Mouse (Mus musculus) heart, adult 18-20 months (tissue): ENCODE results near the gene Gpd1. TPM values are rescaled to one million over a fixed set of nuclear protein-coding genes. Genes with fewer than 3 reads are reported as not detected.

Experiments
- DNase-seq, 2 experiments: peaks; one replicate each; pipeline ENCODE4 v3.0.0; 2021 to 2022; ENCODE audit warnings: mixed read lengths in 1 of 2
- long read RNA-seq, 2 experiments: library from polyadenylated mRNA; stranded (forward); transcript quantifications; one replicate each; pipeline ENCODE4 v2.0.0; 2021
- total RNA-seq, 2 experiments: library from RNA; stranded (reverse); gene quantifications; 2 replicates each; pipeline ENCODE4 v1.2.3; 2021

Gene Gpd1
- total RNA-seq = 100 to 1,000 TPM in 1 of 2 experiments, 10 to 100 TPM in 1; 53.9 to 160 TPM
- long read RNA-seq, experiment 1, transcript Gpd1-201 (8 exons, 2,861 nt) = major isoform, 19 of 36 reads
- long read RNA-seq, experiment 1, partial matches to known transcripts = 15 of 36 reads
- long read RNA-seq, experiment 1, other reads (novel, unspliced or antisense) = 2 of 36 reads
- long read RNA-seq, experiment 2, transcript Gpd1-201 (8 exons, 2,861 nt) = major isoform, 26 of 59 reads
- long read RNA-seq, experiment 2, partial matches to known transcripts = 4 of 59 reads
- long read RNA-seq, experiment 2, other reads (novel, unspliced or antisense) = 29 of 59 reads

DNA sequence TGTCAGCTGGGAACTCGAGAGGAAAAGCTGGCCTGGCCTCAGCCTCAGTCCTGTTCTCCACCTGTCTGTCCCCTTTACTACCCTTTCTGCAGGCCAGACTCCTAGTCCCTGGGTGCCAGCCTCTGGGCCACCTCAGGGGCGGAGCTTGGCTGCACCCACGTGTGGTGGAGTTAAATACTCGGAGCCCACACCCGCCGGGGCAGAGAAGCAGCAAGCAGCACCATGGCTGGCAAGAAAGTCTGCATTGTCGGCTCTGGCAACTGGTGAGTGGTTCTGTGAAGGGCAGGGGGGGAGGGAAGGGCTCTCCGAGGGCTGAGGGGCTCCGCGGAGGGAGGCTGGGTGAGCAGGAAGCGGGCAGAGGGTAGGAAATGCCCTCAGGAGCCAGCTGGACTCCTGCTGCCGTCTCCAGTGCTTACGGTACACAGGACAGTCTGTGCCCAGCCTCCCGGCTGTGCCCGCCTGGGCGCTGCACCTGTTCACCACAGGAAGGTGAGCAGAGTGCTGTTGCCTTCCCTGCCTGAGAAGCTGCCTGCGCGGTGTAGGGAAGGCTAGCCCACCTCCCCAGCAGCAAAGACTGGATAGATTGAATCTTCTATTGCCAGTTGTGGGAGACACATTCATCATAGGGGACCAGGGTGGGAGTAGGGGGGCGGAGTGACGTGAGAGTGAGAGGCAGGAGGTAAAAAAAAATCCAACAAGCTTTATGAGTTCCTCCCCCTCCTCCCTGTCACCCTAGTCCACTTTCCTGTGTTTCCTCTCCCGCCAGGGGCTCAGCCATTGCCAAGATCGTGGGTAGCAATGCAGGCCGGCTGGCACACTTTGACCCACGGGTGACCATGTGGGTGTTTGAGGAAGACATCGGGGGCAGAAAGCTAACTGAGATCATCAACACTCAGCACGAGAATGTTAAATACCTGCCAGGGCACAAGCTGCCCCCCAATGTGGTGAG lies at the start of gene Gpd1:
Gene Gpd1 (plus strand): TSS at position 130 of the 949 bp plus-strand sequence.
- DNase-seq = peak; percentile 67 to 74

GRCm38 (mm10) chr15:99667544-99667943 lies 49.8 kb upstream of the Gpd1 start:
- no peak for DNase-seq

DNA sequence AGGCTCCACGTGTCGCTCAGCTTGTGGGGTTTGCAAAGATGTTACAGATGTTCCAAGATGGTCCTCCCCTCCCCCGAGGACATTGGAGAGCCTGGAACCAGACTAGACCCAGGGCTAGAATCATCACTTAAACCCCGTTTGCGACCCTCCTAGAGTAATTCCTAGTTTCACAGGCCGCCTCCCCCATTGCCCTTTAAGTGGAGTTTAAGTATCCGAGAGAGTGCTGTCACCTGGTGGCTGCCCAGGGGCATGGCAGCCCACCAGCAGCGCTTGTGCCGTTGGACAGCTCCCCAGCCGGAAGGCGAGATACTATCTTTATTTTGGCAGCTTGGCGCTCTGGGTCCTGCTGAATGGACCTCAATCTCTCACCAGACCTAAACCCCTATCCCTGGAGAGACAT lies 48.4 kb upstream of the Gpd1 start:
- peak; percentile 67 to 82 for DNase-seq

- DNase-seq = no peak
Observed at GRCm38 (mm10) chr15:99669392-99669791, 47.9 kb upstream of the Gpd1 start.

DNA sequence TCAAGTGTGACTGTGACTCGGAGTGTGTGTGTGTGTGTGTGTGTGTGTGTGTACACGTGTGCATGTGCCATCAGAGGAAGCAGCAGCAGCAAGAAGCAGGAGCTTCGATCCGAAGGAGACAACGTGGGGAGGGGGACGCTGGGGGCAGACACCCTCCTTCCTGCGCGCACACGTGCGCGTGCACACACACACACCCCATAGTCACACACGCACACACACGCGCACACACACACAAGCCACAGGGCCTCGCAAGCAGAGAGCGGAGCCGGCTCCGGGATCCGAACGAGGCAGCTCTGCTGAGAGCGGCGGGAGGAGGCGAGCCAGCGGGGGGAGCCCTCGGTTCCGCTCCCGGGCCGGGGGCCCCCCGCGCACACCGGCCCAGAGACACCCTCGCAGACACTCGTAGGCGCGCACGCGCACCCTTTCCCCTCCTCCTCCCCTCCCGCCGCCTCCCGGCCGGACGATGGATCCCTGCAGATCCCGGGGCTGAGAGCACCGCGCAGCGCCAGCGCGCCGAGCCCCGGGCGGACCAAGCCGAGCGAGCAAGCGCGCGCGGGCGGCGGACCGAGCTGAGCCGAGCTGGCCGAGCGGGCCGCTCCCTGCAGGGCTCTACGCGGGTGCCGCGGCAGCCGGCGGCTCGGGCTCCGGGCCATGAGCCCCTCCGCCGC lies 47.0 kb upstream of the Gpd1 start, which contains the start of gene Asic1:
Gene Asic1 (plus strand): TSS at position 215 of the 668 bp plus-strand sequence.
- DNase-seq = peak; percentile 54 to 66

DNA sequence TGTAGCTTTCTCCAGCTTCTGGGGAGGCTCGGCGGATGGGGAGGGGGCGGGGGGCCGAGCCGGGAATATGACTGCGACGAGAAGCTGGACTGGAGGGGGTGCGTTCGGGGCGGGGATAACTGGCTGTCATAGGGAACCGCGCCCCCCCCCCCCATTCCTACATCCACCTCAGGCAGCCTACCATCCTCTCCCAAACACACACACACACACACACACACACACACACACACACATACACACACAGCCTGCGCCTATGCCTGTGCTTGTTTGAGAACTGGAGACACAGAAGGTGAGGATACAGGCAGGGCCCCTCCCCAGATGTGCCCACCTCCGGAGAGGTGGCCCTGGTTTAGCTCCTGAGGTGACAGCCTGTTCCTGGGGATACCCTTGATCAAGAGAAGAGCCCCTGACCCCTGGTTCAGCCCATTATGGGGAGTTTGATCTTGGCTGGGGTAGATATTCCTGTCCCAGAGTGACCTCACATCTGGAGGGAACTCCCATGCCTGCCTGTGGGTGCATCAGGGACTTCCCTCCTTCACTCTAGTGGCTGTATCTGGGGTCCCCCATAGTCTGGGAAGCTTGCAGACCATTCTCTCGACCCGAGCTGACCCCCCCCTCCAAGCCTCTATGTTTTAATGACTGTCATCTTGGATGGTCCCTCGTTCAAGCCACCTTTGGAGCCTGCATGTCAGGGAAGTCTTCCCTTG lies 46.2 kb upstream of the Gpd1 start:
- no peak for DNase-seq

DNA sequence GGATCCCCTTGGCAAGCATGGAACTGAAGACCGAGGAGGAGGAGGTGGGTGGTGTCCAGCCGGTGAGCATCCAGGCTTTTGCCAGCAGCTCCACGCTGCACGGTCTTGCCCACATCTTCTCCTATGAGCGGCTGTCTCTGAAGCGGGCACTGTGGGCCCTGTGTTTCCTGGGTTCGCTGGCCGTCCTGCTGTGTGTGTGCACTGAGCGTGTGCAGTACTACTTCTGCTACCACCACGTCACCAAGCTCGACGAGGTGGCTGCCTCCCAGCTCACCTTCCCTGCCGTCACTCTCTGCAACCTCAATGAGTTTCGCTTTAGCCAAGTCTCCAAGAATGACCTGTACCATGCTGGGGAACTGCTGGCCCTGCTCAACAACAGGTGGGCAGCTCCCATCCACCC lies 45.5 kb upstream of the Gpd1 start:
- DNase-seq = no peak

GRCm38 (mm10) chr15:99674866-99675265 lies 42.4 kb upstream of the Gpd1 start:
- DNase-seq = no peak

DNA sequence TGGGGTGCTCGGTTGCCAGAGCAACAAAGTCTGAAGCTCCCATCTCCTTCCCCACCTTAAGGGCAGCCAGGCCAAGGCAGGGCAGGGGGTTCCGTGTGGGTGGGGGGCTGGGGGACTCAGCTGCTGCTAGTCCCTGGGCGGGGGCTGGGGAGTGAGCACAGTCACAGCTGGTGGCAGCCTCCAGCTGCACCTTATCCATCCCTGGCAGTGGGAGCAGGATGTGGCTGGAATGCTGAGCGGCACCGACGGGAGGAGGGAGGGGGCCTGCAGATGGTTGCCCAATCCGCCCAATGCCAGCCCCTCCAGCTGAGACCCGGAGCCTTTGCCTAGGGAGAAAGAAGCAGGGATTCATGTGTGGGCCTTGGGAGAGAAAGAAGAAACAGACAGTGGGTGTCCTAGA lies 40.2 kb upstream of the Gpd1 start:
- DNase-seq = no peak

DNA sequence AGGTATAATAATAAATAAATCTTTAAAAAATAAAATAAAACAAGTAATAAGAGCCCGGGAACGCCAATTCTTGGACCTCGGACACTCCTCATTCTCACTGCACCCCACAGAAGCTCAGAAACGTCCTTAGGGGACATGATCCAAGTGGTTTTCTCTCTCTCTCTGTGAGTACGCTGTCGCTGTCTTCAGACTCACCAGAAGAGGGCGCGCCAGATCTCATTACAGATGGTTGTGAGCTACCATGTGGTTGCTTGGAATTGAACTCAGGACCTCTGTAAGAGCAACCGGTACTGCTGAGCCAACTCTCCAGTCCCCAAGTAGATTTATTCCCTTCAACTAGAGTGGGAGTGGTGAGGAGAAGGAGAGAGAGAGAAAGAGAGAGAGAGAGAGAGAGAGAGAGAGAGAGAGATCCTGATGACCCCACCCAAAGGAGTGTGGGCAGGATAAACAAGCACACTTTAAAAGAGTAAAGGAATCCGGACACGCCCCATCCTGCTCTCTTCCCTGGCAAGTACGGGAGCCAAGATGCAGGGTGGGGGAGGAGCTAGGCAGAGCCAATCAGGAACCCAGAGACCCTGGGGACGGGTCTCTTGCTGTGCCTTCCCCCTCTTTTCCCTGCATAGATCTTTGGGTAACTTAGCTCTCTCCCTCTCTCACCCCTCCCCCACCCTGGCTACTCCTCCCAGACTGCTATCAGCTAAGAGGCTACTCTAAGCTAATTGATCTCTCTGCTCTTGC lies 39.1 kb upstream of the Gpd1 start:
- peak in 1 of 2 experiments; percentile 50 for DNase-seq

DNA sequence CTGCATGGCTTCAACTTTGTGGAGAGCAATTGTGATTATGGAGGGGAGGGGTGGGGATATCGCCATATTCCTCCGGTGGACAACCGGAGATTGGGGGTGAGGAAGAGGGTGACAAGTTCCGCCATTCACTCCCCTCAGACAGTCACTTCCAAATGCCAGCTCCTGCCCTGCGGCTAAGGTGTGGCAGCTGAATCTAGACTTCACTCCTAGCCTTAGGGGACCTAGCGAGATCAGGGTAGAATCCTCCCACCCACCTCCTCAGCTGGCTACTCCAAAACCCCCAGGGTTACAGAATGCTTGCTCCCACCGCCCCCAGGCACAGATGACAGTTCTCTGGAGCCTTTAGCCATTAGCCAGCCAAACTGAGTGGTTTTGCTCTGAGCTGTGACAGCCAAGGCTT lies 38.3 kb upstream of the Gpd1 start:
- no peak for DNase-seq

DNA sequence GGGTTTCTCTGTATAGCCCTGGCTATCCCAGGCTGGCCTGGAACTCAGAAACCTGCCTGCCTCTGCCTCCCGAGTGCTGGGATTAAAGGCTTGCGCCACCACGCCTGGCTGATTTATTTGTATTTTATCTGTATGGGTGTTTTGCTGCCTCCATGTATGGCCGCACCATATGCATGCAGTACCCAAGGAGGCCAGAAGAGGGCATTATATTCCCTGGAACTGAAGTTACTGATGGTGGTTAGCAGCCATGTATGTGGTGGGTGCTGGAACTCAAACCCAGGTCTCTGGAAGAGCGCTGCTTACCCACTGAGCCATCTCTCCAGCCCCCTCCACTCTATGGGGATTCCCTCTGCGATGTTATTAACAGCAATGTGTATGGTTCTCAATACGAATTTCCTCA lies 34.4 kb upstream of the Gpd1 start:
- DNase-seq = no peak

- DNase-seq = no peak
Observed at GRCm38 (mm10) chr15:99684156-99684555, 33.2 kb upstream of the Gpd1 start.

- DNase-seq = peak; percentile 50 to 65
Observed at GRCm38 (mm10) chr15:99688712-99689111, 28.6 kb upstream of the Gpd1 start.

DNA sequence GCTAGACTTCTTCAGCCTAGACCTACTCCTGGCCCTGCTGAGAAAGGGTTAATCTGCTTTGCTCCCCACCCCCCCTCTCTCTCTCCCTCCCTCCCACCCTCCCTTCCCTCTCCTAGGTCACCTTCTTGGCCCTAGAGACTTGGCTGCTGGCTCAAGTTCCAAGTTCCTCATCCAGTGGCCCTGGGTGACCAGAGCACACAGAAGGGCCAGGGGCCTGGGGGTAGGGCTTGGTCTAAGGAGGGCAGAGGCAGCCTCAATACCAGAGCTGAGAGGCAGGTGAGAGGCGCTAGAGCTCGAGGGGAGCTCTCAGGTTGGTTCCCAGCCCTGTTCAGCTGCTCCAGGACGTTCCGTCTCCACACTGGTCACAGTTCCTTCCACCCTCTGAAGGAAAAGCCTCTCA lies 26.4 kb upstream of the Gpd1 start:
- DNase-seq = no peak

DNA sequence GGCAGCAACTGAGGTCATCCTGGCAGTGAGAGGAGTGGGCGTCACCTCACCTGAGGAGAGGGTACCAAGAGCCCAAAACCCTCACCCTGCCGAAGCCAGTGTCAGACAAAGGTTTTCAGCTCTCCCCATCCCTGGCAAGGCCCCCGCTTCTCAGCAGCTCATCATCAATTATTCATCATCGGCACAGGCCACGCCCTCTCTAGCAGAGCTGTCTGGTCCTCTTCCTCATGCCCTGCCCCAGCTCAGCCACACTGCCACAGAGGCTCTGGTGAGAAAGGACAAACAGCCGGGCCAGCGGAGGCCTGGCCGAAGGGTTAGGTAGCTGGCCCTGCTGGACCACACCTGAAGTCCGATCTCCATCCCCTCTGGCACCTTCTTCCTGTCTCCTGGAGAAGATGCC lies 25.3 kb upstream of the Gpd1 start:
- no peak for DNase-seq

GRCm38 (mm10) chr15:99697309-99697708 lies 20.0 kb upstream of the Gpd1 start:
- DNase-seq = no peak

DNA sequence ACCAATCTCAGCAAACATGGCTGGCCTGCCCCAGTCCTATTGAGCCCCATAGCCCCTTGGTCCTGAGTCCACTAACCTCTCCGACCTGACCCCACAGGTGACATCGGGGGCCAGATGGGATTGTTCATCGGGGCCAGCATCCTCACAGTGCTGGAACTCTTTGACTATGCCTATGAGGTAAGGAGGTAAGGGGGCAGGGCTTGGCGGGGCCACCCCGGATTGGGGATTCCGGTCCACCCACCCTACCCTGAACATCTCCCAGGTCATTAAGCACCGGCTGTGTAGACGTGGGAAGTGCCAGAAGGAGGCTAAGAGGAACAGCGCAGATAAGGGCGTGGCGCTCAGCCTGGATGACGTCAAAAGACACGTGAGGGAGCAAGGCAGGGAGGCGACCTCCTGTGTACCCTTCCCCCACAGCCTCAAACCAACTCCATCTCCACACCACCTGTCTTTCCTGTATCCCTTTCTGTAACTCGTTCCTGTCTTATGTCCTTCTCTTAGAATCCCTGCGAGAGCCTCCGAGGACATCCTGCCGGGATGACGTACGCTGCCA lies 18.7 kb upstream of the Gpd1 start:
- DNase-seq = no peak

DNA sequence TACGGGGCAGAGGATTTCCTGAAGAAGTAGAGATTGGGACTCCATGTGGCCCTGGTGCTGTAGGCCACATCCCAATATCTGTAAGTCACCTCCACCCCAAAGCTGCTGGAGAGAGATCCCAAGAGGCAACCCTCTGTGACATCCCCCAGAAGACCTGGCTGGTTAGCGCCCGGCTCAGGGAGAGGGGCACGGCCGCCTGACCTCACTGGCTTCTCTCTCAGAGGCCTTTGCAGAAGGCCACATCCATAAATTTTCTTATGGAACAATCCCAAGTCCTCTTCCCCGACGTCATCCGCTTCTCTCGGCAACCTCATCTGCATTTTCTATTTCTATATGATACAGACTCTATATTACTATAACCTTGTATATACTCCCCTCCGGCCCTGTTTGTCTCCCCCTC lies 17.6 kb upstream of the Gpd1 start:
- DNase-seq = no peak

DNA sequence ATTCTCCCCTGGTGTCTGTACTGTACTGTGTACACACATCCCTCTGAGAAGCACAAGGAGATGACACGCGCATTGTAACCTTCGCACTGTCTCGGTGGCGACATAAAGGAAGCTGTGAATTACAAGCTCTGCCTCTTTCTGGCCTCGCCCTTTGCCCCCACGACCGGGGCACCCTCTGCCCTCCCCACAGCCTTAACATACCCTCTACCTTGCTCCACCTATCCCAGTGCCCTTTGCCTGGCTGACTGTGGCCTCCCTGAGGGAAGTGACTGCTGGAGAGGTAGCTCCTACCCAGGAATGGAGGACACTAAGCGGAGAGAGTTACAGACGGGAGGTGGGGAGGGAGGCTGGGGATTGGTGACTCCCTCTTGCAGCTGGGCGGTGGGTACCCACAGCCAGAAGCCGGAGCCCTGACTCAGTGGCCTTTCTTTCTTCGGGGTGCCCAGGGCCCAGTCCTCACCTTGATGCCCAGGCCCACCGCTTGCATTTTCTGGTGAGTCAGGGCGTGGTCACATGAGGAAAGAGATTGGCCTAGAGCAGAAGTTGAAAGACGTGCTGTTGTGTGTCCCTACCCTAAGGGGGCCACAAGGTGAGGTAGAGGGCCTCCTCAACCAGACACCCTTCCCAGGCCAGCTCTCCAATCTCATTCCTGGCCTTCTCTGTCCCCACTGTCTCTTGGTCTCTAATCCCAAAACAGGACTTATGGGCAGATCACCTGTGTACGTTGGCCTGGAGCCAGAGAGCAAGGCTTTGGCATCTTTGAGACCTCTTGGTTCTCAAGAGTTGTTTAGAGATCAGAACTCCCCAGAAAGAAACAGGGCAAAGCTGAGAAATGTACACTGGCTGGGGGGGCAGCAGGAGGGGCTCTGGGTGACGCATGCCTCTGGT lies 16.9 kb upstream of the Gpd1 start:
- no peak for DNase-seq
